In the genomic region with DNA sequence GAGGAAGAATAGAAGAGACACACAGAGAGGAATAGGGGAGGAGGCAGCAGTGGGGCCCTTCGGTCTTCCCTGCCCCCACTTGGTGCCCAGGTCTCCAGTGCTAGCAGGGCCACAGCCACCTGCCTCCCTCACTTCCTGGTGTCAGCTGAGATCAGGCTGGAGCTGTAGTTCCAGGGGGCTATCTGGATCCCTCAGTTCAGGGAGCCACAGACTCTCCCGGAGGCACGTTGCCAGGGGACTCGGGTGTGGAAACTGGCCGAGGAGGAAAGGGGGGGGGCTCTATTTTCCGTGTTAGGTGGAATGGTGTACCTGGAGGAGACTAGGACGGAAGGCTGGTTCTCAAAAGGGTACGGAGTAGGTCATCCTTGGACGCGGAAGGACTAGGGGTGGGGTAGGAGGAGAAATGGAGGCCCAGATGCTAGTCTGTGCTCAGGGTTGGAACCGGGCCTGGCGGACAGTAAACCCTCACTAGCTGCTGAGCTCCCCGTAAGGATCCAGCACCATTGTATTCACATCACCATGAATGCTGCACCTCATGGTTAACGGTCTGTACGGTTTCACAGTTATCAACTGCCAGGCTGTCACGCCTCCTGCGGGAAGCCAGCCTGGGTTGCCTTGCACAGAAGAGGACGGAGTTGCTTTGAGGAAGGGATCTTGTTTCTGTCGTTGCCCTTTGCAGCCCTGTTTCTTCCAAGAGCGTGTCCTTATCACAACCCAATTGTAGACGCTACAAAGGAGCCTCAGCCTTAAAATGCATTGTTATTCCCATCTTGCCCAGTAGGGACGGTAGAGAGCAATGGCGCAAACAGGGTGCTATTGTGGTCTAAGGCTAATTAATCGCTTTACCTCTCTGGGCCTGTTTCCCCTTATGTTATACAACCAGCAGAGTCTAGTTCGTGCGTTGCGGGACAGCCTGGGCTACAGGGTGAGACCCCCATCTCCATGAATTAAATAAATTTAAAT, we compare ENCODE assay signal across 8 mouse cellular contexts. TPM values are rescaled to one million over a fixed set of nuclear protein-coding genes. Genes with fewer than 3 reads are reported as not detected.
DNase-seq lines count a peak whose midpoint lies in the region; ATAC-seq and TF ChIP-seq lines count a peak whose summit lies in the region.

No protein-coding gene starts in this region.

- ATAC-seq in granulocyte monocyte progenitor cell, adult 5-6 weeks (replicated peaks; ENCODE audit: poor library complexity, severe bottlenecking): peak; percentile 31
- no peak for ATAC-seq in limb, embryonic 15.5 days (ENCODE audit: insufficient number of reproducible peaks, low FRiP score, low TSS enrichment, low read depth)
- no peak for ATAC-seq in midbrain, postnatal 0 days (ENCODE audit: low FRiP score)

- peaks cover 37% of the 10 kb centered on the region for H3K4me1 ChIP-seq in limb, embryonic 15.5 days
- H3K4me1 ChIP-seq in midbrain, postnatal 0 days (ENCODE audit: insufficient read depth, low read length): peaks cover 15% of the 10 kb centered on the region
- peaks cover 35% of the 10 kb centered on the region for H3K4me1 ChIP-seq in thymus, adult 2 months (replicated peaks; ENCODE audit: control insufficient read depth, insufficient read depth, low read length)

- peaks cover 17% of the 10 kb centered on the region for H3K36me3 ChIP-seq in limb, embryonic 15.5 days
- peaks cover 13% of the 10 kb centered on the region for H3K36me3 ChIP-seq in midbrain, postnatal 0 days (ENCODE audit: insufficient read depth, low read length)
- H3K36me3 ChIP-seq in thymus, adult 2 months (ENCODE audit: control insufficient read depth, insufficient read depth, low read length): no peaks in the 10 kb centered on the region

- TF ChIP-seq POLR2A in thymus, adult 2 months (IDR thresholded peaks at IDR 0.05; ENCODE audit: control insufficient read depth, extremely low read depth, insufficient read depth, low read length, poor library complexity): no peak

- H3K9ac ChIP-seq in limb, embryonic 15.5 days: no peak overlapping the region
- H3K9ac ChIP-seq in midbrain, postnatal 0 days (replicated peaks; ENCODE audit: low read length, poor library complexity, severe bottlenecking): no peak overlapping the region

- peak; percentile 51 for DNase-seq in right cerebral cortex, adult 18-20 months
- no peak for DNase-seq in right cerebral cortex, postnatal 14 days
- peak; percentile 87 for DNase-seq in cerebellum, adult 9-10 months
- DNase-seq in kidney, adult 11 months: peak; percentile 63
- peak; percentile 54 for DNase-seq in midbrain, postnatal 0 days (ENCODE audit: low spot score)
- DNase-seq in thymus, adult 2 months: peak; percentile 70

- WGBS in limb, embryonic 15.5 days: 52% methylated on average over 27 of the region's 27 CpGs
- WGBS in midbrain, postnatal 0 days: 43% methylated on average over 27 of the region's 27 CpGs
- WGBS in thymus, adult 2 months: 64% methylated on average over 27 of the region's 27 CpGs

- peak overlapping the region; percentile 82; the same call in 1 of the 2 replicates for H3K27ac ChIP-seq in limb, embryonic 15.5 days
- peak overlapping the region; percentile 86 for H3K27ac ChIP-seq in midbrain, postnatal 0 days (ENCODE audit: low read depth, low read length)
- H3K27ac ChIP-seq in thymus, adult 2 months (ENCODE audit: control insufficient read depth, insufficient read depth, low read length): peak overlapping the region; percentile 69; the same call in 1 of the 2 replicates

- TF ChIP-seq CTCF in midbrain, postnatal 0 days (IDR thresholded peaks at IDR 0.05): peak; percentile 96
- TF ChIP-seq CTCF in thymus, adult 2 months (IDR thresholded peaks at IDR 0.05; ENCODE audit: borderline replicate concordance, control insufficient read depth, extremely low read depth, insufficient read depth, low read length, poor library complexity): no peak

- no peaks in the 10 kb centered on the region for H3K27me3 ChIP-seq in limb, embryonic 15.5 days
- H3K27me3 ChIP-seq in midbrain, postnatal 0 days (ENCODE audit: insufficient read depth, low read length): peaks cover 8% of the 10 kb centered on the region; the same call in 1 of the 2 replicates
- no peaks in the 10 kb centered on the region for H3K27me3 ChIP-seq in thymus, adult 2 months (ENCODE audit: control insufficient read depth, insufficient read depth, low read length)

- H3K4me2 ChIP-seq in limb, embryonic 15.5 days: 0 out of 2 replicates have a peak overlapping the region, but pooled peaks have one; percentile 88
- H3K4me2 ChIP-seq in midbrain, postnatal 0 days (ENCODE audit: low read depth, low read length, poor library complexity, severe bottlenecking): peak overlapping the region; percentile 81

- 0 out of 2 replicates have a peak overlapping the region, but pooled peaks have one; percentile 51 for H3K4me3 ChIP-seq in limb, embryonic 15.5 days
- peak overlapping the region; percentile 43; the same call in 1 of the 2 replicates for H3K4me3 ChIP-seq in midbrain, postnatal 0 days (ENCODE audit: low read depth, low read length)
- H3K4me3 ChIP-seq in thymus, adult 2 months (ENCODE audit: control insufficient read depth, insufficient read depth, low read length): no peak overlapping the region

- no peaks in the 10 kb centered on the region for H3K9me3 ChIP-seq in limb, embryonic 15.5 days
- no peaks in the 10 kb centered on the region for H3K9me3 ChIP-seq in midbrain, postnatal 0 days (ENCODE audit: low read length)

RNA-seq across cellular contexts. Expression of a gene that starts 1.5 kb away (rescaled TPM):
- 20.5 and 22.8 TPM in 2 replicates for total RNA-seq in granulocyte monocyte progenitor cell, adult 5-6 weeks (2014; fragmentation: Nextera tagmentation)
- 18.2 and 21.8 TPM in 2 replicates for total RNA-seq in granulocyte monocyte progenitor cell, adult 5-6 weeks (2017)
- polyA plus RNA-seq in limb, embryonic 15.5 days (2015; fragmentation: Nextera tagmentation; extraction: Ambion mirVana): 43.9 and 45.5 TPM in 2 replicates
- total RNA-seq in midbrain, postnatal 0 days (2014; rRNA removed): 91.0 and 93.8 TPM in 2 replicates
- polyA plus RNA-seq in midbrain, postnatal 0 days (2015; fragmentation: Nextera tagmentation; extraction: Ambion mirVana): 103 and 114 TPM in 2 replicates
- polyA plus RNA-seq in thymus, adult 2 months (2012; rRNA removed): 142 and 157 TPM in 2 replicates

RNA-seq across cellular contexts. Expression of a gene that starts 5.7 kb away (rescaled TPM):
- total RNA-seq in granulocyte monocyte progenitor cell, adult 5-6 weeks (2014; fragmentation: Nextera tagmentation): not detected in 2 replicates
- total RNA-seq in granulocyte monocyte progenitor cell, adult 5-6 weeks (2017): not detected in 2 replicates
- 15.2 and 20.5 TPM in 2 replicates for polyA plus RNA-seq in limb, embryonic 15.5 days (2015; fragmentation: Nextera tagmentation; extraction: Ambion mirVana)
- 12.5 and 13.4 TPM in 2 replicates for total RNA-seq in midbrain, postnatal 0 days (2014; rRNA removed)
- polyA plus RNA-seq in midbrain, postnatal 0 days (2015; fragmentation: Nextera tagmentation; extraction: Ambion mirVana): 7.4 and 8.0 TPM in 2 replicates
- polyA plus RNA-seq in thymus, adult 2 months (2012; rRNA removed): 37.6 and 44.4 TPM in 2 replicates

RNA-seq across cellular contexts. Expression of a gene that starts 7.0 kb away (rescaled TPM):
- 0.17 and 2.6 TPM in 2 replicates for total RNA-seq in granulocyte monocyte progenitor cell, adult 5-6 weeks (2014; fragmentation: Nextera tagmentation)
- total RNA-seq in granulocyte monocyte progenitor cell, adult 5-6 weeks (2017): 1.6 and 1.7 TPM in 2 replicates
- polyA plus RNA-seq in limb, embryonic 15.5 days (2015; fragmentation: Nextera tagmentation; extraction: Ambion mirVana): 0.72 and 1.00 TPM in 2 replicates
- total RNA-seq in midbrain, postnatal 0 days (2014; rRNA removed): 0.44 and 1.3 TPM in 2 replicates
- 0.61 and 1.1 TPM in 2 replicates for polyA plus RNA-seq in midbrain, postnatal 0 days (2015; fragmentation: Nextera tagmentation; extraction: Ambion mirVana)
- polyA plus RNA-seq in thymus, adult 2 months (2012; rRNA removed): 4.1 and 4.5 TPM in 2 replicates

RNA-seq across cellular contexts. Expression of a gene that starts 45.2 kb away (rescaled TPM):
- total RNA-seq in granulocyte monocyte progenitor cell, adult 5-6 weeks (2014; fragmentation: Nextera tagmentation): 5.3 and 9.1 TPM in 2 replicates
- 3.7 and 9.1 TPM in 2 replicates for total RNA-seq in granulocyte monocyte progenitor cell, adult 5-6 weeks (2017)
- 18.1 and 18.2 TPM in 2 replicates for polyA plus RNA-seq in limb, embryonic 15.5 days (2015; fragmentation: Nextera tagmentation; extraction: Ambion mirVana)
- total RNA-seq in midbrain, postnatal 0 days (2014; rRNA removed): 32.3 and 36.9 TPM in 2 replicates
- 19.2 and 19.8 TPM in 2 replicates for polyA plus RNA-seq in midbrain, postnatal 0 days (2015; fragmentation: Nextera tagmentation; extraction: Ambion mirVana)
- polyA plus RNA-seq in thymus, adult 2 months (2012; rRNA removed): 52.3 and 58.9 TPM in 2 replicates

RNA-seq across cellular contexts. Expression of a gene that starts 45.5 kb away (rescaled TPM):
- 134 and 201 TPM in 2 replicates for total RNA-seq in granulocyte monocyte progenitor cell, adult 5-6 weeks (2014; fragmentation: Nextera tagmentation)
- total RNA-seq in granulocyte monocyte progenitor cell, adult 5-6 weeks (2017): 99.5 and 106 TPM in 2 replicates
- 370 and 405 TPM in 2 replicates for polyA plus RNA-seq in limb, embryonic 15.5 days (2015; fragmentation: Nextera tagmentation; extraction: Ambion mirVana)
- total RNA-seq in midbrain, postnatal 0 days (2014; rRNA removed): 335 and 480 TPM in 2 replicates
- polyA plus RNA-seq in midbrain, postnatal 0 days (2015; fragmentation: Nextera tagmentation; extraction: Ambion mirVana): 630 and 676 TPM in 2 replicates
- polyA plus RNA-seq in thymus, adult 2 months (2012; rRNA removed): 601 and 855 TPM in 2 replicates
